Mouse (Mus musculus) liver, embryonic 15.5 days (tissue): Measurements from ENCODE around the gene Itga11. TPM values are rescaled to one million over a fixed set of nuclear protein-coding genes. Genes with fewer than 3 reads are reported as not detected.

Experiments used
- ATAC-seq: fragments of 200-750 bp; cut with Nextera tagmentation; 2 replicates; pipeline ENCODE4 v1.8.0; 2017; ENCODE audit warnings: moderate number of reproducible peaks, mild to moderate bottlenecking, moderate library complexity; ENCODE audit not compliant: insufficient read depth
- H3K27ac ChIP-seq: fragments of 300-500 bp; sonication (generic); replicated peaks from 2 replicates; pipeline ENCODE4 v1.5.1; 2015; ENCODE audit warnings: mild to moderate bottlenecking, inconsistent platforms
- H3K27me3 ChIP-seq: fragments of 300-500 bp; sonication (generic); 2 replicates; pipeline ENCODE4 v1.6.1; 2015; ENCODE audit warnings: mild to moderate bottlenecking, inconsistent platforms
- H3K36me3 ChIP-seq: fragments of 300-500 bp; sonication (generic); replicated peaks from 2 replicates; pipeline ENCODE4 v1.6.1; 2015; ENCODE audit warnings: moderate library complexity, mild to moderate bottlenecking, inconsistent platforms
- H3K4me1 ChIP-seq: fragments of 300-500 bp; sonication (generic); replicated peaks from 2 replicates; pipeline ENCODE4 v1.6.1; 2015; ENCODE audit warnings: inconsistent platforms
- H3K4me2 ChIP-seq: fragments of 300-500 bp; sonication (generic); 2 replicates; pipeline ENCODE4 v1.6.1; 2015; ENCODE audit warnings: moderate library complexity, mild to moderate bottlenecking, inconsistent platforms
- H3K4me3 ChIP-seq: fragments of 300-500 bp; sonication (generic); replicated peaks from 2 replicates; pipeline ENCODE4 v1.5.1; 2015; ENCODE audit warnings: mild to moderate bottlenecking, inconsistent platforms
- H3K9ac ChIP-seq: fragments of 300-500 bp; sonication (generic); 2 replicates; pipeline ENCODE4 v1.6.1; 2015; ENCODE audit warnings: moderate library complexity, mild to moderate bottlenecking, inconsistent platforms
- H3K9me3 ChIP-seq: fragments of 300-500 bp; sonication (generic); replicated peaks from 2 replicates; pipeline ENCODE4 v1.6.1; 2016; ENCODE audit warnings: inconsistent platforms
- WGBS: fragments of 180-500 bp; shearing (Covaris S2); methylation state at CpG from one replicate; pipeline ENCODE4 v1.1.7; 2015; ENCODE audit warnings: mixed read lengths; ENCODE audit not compliant: insufficient replicate concordance; 5-methylcytosine and 5-hydroxymethylcytosine counted together
- polyA plus RNA-seq: library from polyadenylated mRNA; unstranded; fragments of >200 nt; fragmentation: Nextera tagmentation; extraction: Ambion mirVana; gene quantifications from 2 replicates; pipeline ENCODE4 v1.2.1, GENCODE M21; 2015

Gene Itga11
- polyA plus RNA-seq, 1 experiment from 2014 or later, result 0.12 TPM

GRCm38 (mm10) chr9:62689748-62690147 is 12.1 kb downstream of the Itga11 start:
- Histone ChIP-seq H3K36me3 (no peaks in the 10 kb centered on the region), H3K4me2 (no peak overlapping the region), H3K4me1 (no peaks in the 10 kb centered on the region), H3K27ac (no peak overlapping the region), H3K9ac (no peak overlapping the region), H3K4me3 (no peak overlapping the region), H3K27me3 (no peaks in the 10 kb centered on the region), H3K9me3 (no peaks in the 10 kb centered on the region)
- ATAC-seq, result no peak
- 70% methylated on average over 10 of the region's 10 CpGs for WGBS

GRCm38 (mm10) chr9:62694054-62694453 is 16.4 kb downstream of the Itga11 start:
- Histone ChIP-seq H3K4me1 (no peaks in the 10 kb centered on the region), H3K36me3 (no peaks in the 10 kb centered on the region), H3K4me3 (no peak overlapping the region), H3K27me3 (no peaks in the 10 kb centered on the region), H3K4me2 (no peak overlapping the region), H3K9ac (no peak overlapping the region), H3K9me3 (no peaks in the 10 kb centered on the region), H3K27ac (no peak overlapping the region)
- 65% methylated on average over 5 of the region's 5 CpGs for WGBS
- no peak for ATAC-seq

GRCm38 (mm10) chr9:62695210-62695609 is 17.6 kb downstream of the Itga11 start:
- Histone ChIP-seq H3K4me1 (no peaks in the 10 kb centered on the region), H3K4me3 (no peak overlapping the region), H3K4me2 (no peak overlapping the region), H3K27ac (no peak overlapping the region), H3K9me3 (no peaks in the 10 kb centered on the region), H3K36me3 (no peaks in the 10 kb centered on the region), H3K27me3 (no peaks in the 10 kb centered on the region), H3K9ac (no peak overlapping the region)
- no peak for ATAC-seq
- 54% methylated on average over 9 of the region's 9 CpGs for WGBS

- no peaks in the 10 kb centered on the region for H3K27me3 ChIP-seq
- 53% methylated on average over 4 of the region's 4 CpGs for WGBS
- no peaks in the 10 kb centered on the region for H3K9me3 ChIP-seq
- H3K9ac ChIP-seq, result no peak overlapping the region
- H3K4me3 ChIP-seq, result no peak overlapping the region
- no peaks in the 10 kb centered on the region for H3K36me3 ChIP-seq
- no peak overlapping the region for H3K27ac ChIP-seq
- no peak for ATAC-seq
- no peak overlapping the region for H3K4me2 ChIP-seq
- no peaks in the 10 kb centered on the region for H3K4me1 ChIP-seq
Measured at GRCm38 (mm10) chr9:62696799-62697198, 19.2 kb downstream of the Itga11 start.

GRCm38 (mm10) chr9:62707267-62707666 is 29.6 kb downstream of the Itga11 start:
- ATAC-seq, result no peak
- H3K27ac ChIP-seq, result no peak overlapping the region
- no peaks in the 10 kb centered on the region for H3K27me3 ChIP-seq
- no peak overlapping the region for H3K4me2 ChIP-seq
- WGBS, result 62% methylated on average over 4 of the region's 4 CpGs
- no peak overlapping the region for H3K9ac ChIP-seq
- peaks cover 8% of the 10 kb centered on the region for H3K4me1 ChIP-seq
- H3K9me3 ChIP-seq, result no peaks in the 10 kb centered on the region
- no peak overlapping the region for H3K4me3 ChIP-seq
- H3K36me3 ChIP-seq, result no peaks in the 10 kb centered on the region

GRCm38 (mm10) chr9:62707870-62708269 is 30.2 kb downstream of the Itga11 start:
- 36% methylated on average over 6 of the region's 6 CpGs for WGBS

GRCm38 (mm10) chr9:62709983-62710382 is 32.4 kb downstream of the Itga11 start:
- H3K4me3 ChIP-seq, result no peak overlapping the region
- no peaks in the 10 kb centered on the region for H3K36me3 ChIP-seq
- H3K4me1 ChIP-seq, result peaks cover 8% of the 10 kb centered on the region
- no peaks in the 10 kb centered on the region for H3K27me3 ChIP-seq
- no peaks in the 10 kb centered on the region for H3K9me3 ChIP-seq
- H3K4me2 ChIP-seq, result no peak overlapping the region
- no peak for ATAC-seq
- H3K9ac ChIP-seq, result no peak overlapping the region
- no peak overlapping the region for H3K27ac ChIP-seq
- 59% methylated on average over 5 of the region's 5 CpGs for WGBS

More at GRCm38 (mm10) chr9:62707870-62708269, 30.2 kb downstream of the Itga11 start:
- H3K27me3 ChIP-seq, result no peaks in the 10 kb centered on the region
- no peak overlapping the region for H3K27ac ChIP-seq
- no peak overlapping the region for H3K9ac ChIP-seq
- H3K4me2 ChIP-seq, result no peak overlapping the region
- ATAC-seq, result peak; percentile 34
- H3K36me3 ChIP-seq, result no peaks in the 10 kb centered on the region
- H3K4me3 ChIP-seq, result no peak overlapping the region
- no peaks in the 10 kb centered on the region for H3K9me3 ChIP-seq
- H3K4me1 ChIP-seq, result peaks cover 8% of the 10 kb centered on the region

GRCm38 (mm10) chr9:62712374-62712773 is 34.7 kb downstream of the Itga11 start:
- H3K9me3 ChIP-seq, result no peaks in the 10 kb centered on the region
- H3K27ac ChIP-seq, result no peak overlapping the region
- no peak for ATAC-seq
- no peaks in the 10 kb centered on the region for H3K36me3 ChIP-seq
- no peak overlapping the region for H3K9ac ChIP-seq
- WGBS, result 64% methylated on average over 6 of the region's 6 CpGs
- H3K4me2 ChIP-seq, result no peak overlapping the region
- no peak overlapping the region for H3K4me3 ChIP-seq
- no peaks in the 10 kb centered on the region for H3K27me3 ChIP-seq
- H3K4me1 ChIP-seq, result peaks cover 8% of the 10 kb centered on the region

DNA sequence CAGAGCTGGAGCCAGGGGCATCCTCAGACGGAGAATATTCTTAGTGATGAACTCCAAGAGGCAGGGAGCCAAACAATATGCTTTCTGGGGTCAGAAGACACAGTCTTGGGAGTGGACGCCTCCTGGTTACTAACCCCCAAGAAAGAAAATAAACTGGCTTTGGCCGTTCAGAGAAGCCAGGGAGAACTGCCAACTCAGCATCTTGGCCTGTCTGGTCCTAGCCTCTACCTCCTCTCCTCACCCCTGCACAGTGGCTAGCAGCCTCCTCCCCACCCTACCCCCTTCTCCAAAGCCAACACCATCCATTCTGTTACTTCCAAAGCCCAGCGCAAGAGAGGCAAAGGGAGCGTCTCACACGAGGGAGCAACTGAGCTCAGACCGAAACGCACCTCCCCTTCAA is 35.4 kb downstream of the Itga11 start:
- Histone ChIP-seq H3K27me3 (no peaks in the 10 kb centered on the region), H3K4me1 (peaks cover 3% of the 10 kb centered on the region; the same call in 1 of the 2 replicates), H3K27ac (no peak overlapping the region), H3K9me3 (no peaks in the 10 kb centered on the region), H3K36me3 (no peaks in the 10 kb centered on the region), H3K9ac (no peak overlapping the region), H3K4me3 (no peak overlapping the region), H3K4me2 (no peak overlapping the region)
- ATAC-seq, result no peak
- 71% methylated on average over 8 of the region's 8 CpGs for WGBS

DNA sequence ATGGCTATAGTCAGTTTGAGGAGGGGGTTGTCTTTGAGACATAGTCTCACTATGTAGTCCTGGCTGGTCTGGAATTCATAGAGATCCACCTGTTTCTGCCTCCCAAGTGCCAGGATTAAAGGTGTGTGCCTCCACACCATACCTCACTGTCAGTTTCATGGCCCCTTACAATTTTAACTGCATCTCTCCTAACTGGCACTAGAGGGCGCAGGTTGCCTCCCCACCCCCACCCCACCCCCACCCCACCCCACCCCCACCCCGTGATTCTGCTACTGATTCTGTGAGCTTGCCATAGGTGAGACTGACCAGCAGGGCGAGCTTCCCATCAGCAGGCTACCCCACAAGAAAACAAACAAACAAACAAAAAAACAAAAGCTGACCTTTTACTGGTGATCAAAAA is 36.7 kb downstream of the Itga11 start:
- no peak overlapping the region for H3K4me2 ChIP-seq
- no peak for ATAC-seq
- H3K9ac ChIP-seq, result no peak overlapping the region
- no peak overlapping the region for H3K4me3 ChIP-seq
- 30% methylated on average over 3 of the region's 3 CpGs for WGBS
- no peaks in the 10 kb centered on the region for H3K4me1 ChIP-seq
- no peaks in the 10 kb centered on the region for H3K27me3 ChIP-seq
- no peak overlapping the region for H3K27ac ChIP-seq
- no peaks in the 10 kb centered on the region for H3K9me3 ChIP-seq
- H3K36me3 ChIP-seq, result no peaks in the 10 kb centered on the region

DNA sequence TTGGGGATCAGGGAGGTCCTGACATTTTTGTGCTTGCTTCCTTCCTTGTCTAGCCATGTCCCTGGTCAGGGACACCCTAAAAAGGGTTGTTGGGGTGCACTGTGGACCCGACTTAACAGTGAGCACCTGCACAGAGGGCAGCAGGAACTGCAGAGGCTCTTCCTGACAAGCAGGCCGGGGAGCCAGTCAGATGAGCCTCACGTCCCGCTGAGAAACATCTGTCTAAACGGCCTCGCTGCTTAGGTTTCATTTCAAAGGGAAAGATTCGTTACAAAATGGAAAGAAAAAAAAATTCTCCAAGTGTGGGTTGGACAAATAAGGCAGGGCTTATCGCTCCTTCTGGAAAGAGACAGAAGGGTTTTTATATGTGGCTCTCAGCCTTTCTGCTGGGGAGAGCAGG is 40.4 kb downstream of the Itga11 start:
- WGBS, result 46% methylated on average over 8 of the region's 8 CpGs
- no peak overlapping the region for H3K9ac ChIP-seq

DNA sequence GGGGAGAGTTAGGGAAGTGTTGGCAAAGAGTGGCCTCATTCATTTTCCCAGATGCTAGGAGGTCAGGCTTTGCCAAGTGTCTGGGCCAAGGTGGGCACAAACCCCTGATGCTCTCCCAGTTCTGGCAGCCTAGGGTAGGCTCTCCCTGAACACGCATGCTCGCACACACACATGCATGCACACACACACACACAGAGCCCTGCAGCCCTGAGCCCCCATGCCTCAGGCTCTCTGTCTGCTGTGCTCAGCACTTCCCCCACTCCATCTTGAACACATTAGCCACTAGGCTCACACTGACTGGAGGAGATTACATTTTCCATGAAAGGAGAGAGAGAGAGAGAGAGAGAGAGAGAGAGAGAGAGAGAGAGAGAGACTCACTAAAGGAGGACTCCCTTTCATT is 44.2 kb downstream of the Itga11 start:
- no peaks in the 10 kb centered on the region for H3K27me3 ChIP-seq
- whole genome bisulfite sequencing, result 72% methylated on average over 2 of the region's 2 CpGs
- no peak overlapping the region for H3K4me3 ChIP-seq
- no peaks in the 10 kb centered on the region for H3K4me1 ChIP-seq
- no peak for ATAC-seq
- H3K4me2 ChIP-seq, result no peak overlapping the region
- no peaks in the 10 kb centered on the region for H3K9me3 ChIP-seq
- no peak overlapping the region for H3K27ac ChIP-seq
- H3K9ac ChIP-seq, result no peak overlapping the region
- H3K36me3 ChIP-seq, result no peaks in the 10 kb centered on the region

More for the DNA sequence above, 40.4 kb downstream of the Itga11 start:
- Histone ChIP-seq H3K27ac (no peak overlapping the region), H3K9me3 (no peaks in the 10 kb centered on the region), H3K4me3 (no peak overlapping the region), H3K36me3 (no peaks in the 10 kb centered on the region), H3K27me3 (no peaks in the 10 kb centered on the region), H3K4me2 (no peak overlapping the region), H3K4me1 (no peaks in the 10 kb centered on the region)
- no peak for ATAC-seq
